Mouse (Mus musculus): ENCODE data around the gene Dpp9. TPM values are rescaled to one million over a fixed set of nuclear protein-coding genes. Genes with fewer than 3 reads are reported as not detected.

The Dpp9 gene
- polyA plus RNA-seq, 1 experiment from 2014 or later: 12.0 TPM

GRCm38 (mm10) chr17:56207963-56208530 lies 10.7 kb downstream of the Dpp9 start:
- peaks cover 85% of the 10 kb centered on the region for H3K36me3 ChIP-seq (ENCODE audit: control insufficient read depth, insufficient read depth)

GRCm38 (mm10) chr17:56206986-56207674 lies 11.6 kb downstream of the Dpp9 start:
- peak overlapping the region; percentile 41; the same call in 1 of the 2 replicates for H3K27ac ChIP-seq (ENCODE audit: low read depth, low read length)
- no peaks in the 10 kb centered on the region for H3K9me3 ChIP-seq (ENCODE audit: control insufficient read depth)
- no peak overlapping the region for H3K4me3 ChIP-seq (ENCODE audit: low read depth, low read length)
- 67% methylated on average over 6 of the region's 6 CpGs for whole genome bisulfite sequencing
- no peaks in the 10 kb centered on the region for H3K4me1 ChIP-seq (replicated peaks; ENCODE audit: control insufficient read depth, insufficient read depth, low read length)
- no peak for ATAC-seq
- H3K9ac ChIP-seq (ENCODE audit: low read depth, low read length): no peak overlapping the region
- H3K27me3 ChIP-seq (replicated peaks; ENCODE audit: control insufficient read depth, insufficient read depth, low read length): no peaks in the 10 kb centered on the region
- TF ChIP-seq CTCF (IDR thresholded peaks at IDR 0.05; ENCODE audit: low read depth): no peak
- H3K4me2 ChIP-seq (replicated peaks; ENCODE audit: low read depth): no peak overlapping the region
- peaks cover 88% of the 10 kb centered on the region for H3K36me3 ChIP-seq (ENCODE audit: control insufficient read depth, insufficient read depth)

More at GRCm38 (mm10) chr17:56207963-56208530, 10.7 kb downstream of the Dpp9 start:
- H3K9ac ChIP-seq (ENCODE audit: low read depth, low read length): no peak overlapping the region
- no peak for TF ChIP-seq CTCF (IDR thresholded peaks at IDR 0.05; ENCODE audit: low read depth)
- H3K4me1 ChIP-seq (replicated peaks; ENCODE audit: control insufficient read depth, insufficient read depth, low read length): no peaks in the 10 kb centered on the region
- no peak overlapping the region for H3K27ac ChIP-seq (ENCODE audit: low read depth, low read length)
- 91% methylated on average over 9 of the region's 9 CpGs for WGBS
- H3K9me3 ChIP-seq (ENCODE audit: control insufficient read depth): no peaks in the 10 kb centered on the region
- no peak for ATAC-seq
- no peaks in the 10 kb centered on the region for H3K27me3 ChIP-seq (replicated peaks; ENCODE audit: control insufficient read depth, insufficient read depth, low read length)
- H3K4me2 ChIP-seq (replicated peaks; ENCODE audit: low read depth): no peak overlapping the region
- H3K4me3 ChIP-seq (ENCODE audit: low read depth, low read length): no peak overlapping the region

GRCm38 (mm10) chr17:56206276-56206884 lies 12.3 kb downstream of the Dpp9 start:
- no peak overlapping the region for H3K4me2 ChIP-seq (replicated peaks; ENCODE audit: low read depth)
- H3K27me3 ChIP-seq (replicated peaks; ENCODE audit: control insufficient read depth, insufficient read depth, low read length): no peaks in the 10 kb centered on the region
- H3K9me3 ChIP-seq (ENCODE audit: control insufficient read depth): no peaks in the 10 kb centered on the region
- H3K36me3 ChIP-seq (ENCODE audit: control insufficient read depth, insufficient read depth): peaks cover 85% of the 10 kb centered on the region
- H3K27ac ChIP-seq (ENCODE audit: low read depth, low read length): no peak overlapping the region
- peak; percentile 92 for ATAC-seq
- H3K4me1 ChIP-seq (replicated peaks; ENCODE audit: control insufficient read depth, insufficient read depth, low read length): no peaks in the 10 kb centered on the region
- H3K4me3 ChIP-seq (ENCODE audit: low read depth, low read length): no peak overlapping the region
- TF ChIP-seq CTCF (IDR thresholded peaks at IDR 0.05; ENCODE audit: low read depth): no peak
- WGBS: 49% methylated on average over 10 of the region's 10 CpGs
- H3K9ac ChIP-seq (ENCODE audit: low read depth, low read length): no peak overlapping the region

GRCm38 (mm10) chr17:56203729-56204128 lies 15.0 kb downstream of the Dpp9 start:
- Histone ChIP-seq H3K27me3 (replicated peaks; ENCODE audit: control insufficient read depth, insufficient read depth, low read length) (no peaks in the 10 kb centered on the region), H3K9me3 (ENCODE audit: control insufficient read depth) (no peaks in the 10 kb centered on the region), H3K36me3 (ENCODE audit: control insufficient read depth, insufficient read depth) (peaks cover 76% of the 10 kb centered on the region), H3K4me2 (replicated peaks; ENCODE audit: low read depth) (no peak overlapping the region), H3K27ac (ENCODE audit: low read depth, low read length) (no peak overlapping the region), H3K9ac (ENCODE audit: low read depth, low read length) (no peak overlapping the region), H3K4me3 (ENCODE audit: low read depth, low read length) (no peak overlapping the region), H3K4me1 (replicated peaks; ENCODE audit: control insufficient read depth, insufficient read depth, low read length) (no peaks in the 10 kb centered on the region)
- WGBS: 72% methylated on average over 3 of the region's 3 CpGs
- ATAC-seq: no peak
- peak; percentile 54 for TF ChIP-seq CTCF (IDR thresholded peaks at IDR 0.05; ENCODE audit: low read depth)

- no peaks in the 10 kb centered on the region for H3K27me3 ChIP-seq (replicated peaks; ENCODE audit: control insufficient read depth, insufficient read depth, low read length)
- 92% methylated on average over 8 of the region's 8 CpGs for WGBS
- H3K36me3 ChIP-seq (ENCODE audit: control insufficient read depth, insufficient read depth): peaks cover 80% of the 10 kb centered on the region
- no peak for TF ChIP-seq CTCF (IDR thresholded peaks at IDR 0.05; ENCODE audit: low read depth)
- ATAC-seq: no peak
- no peak overlapping the region for H3K9ac ChIP-seq (ENCODE audit: low read depth, low read length)
- H3K27ac ChIP-seq (ENCODE audit: low read depth, low read length): no peak overlapping the region
- H3K4me1 ChIP-seq (replicated peaks; ENCODE audit: control insufficient read depth, insufficient read depth, low read length): no peaks in the 10 kb centered on the region
- H3K4me3 ChIP-seq (ENCODE audit: low read depth, low read length): no peak overlapping the region
- H3K9me3 ChIP-seq (ENCODE audit: control insufficient read depth): no peaks in the 10 kb centered on the region
- H3K4me2 ChIP-seq (replicated peaks; ENCODE audit: low read depth): no peak overlapping the region
These were observed 16.2 kb downstream of the Dpp9 start for GRCm38 (mm10) chr17:56202476-56202875.

- no peak for ATAC-seq
- H3K9ac ChIP-seq (ENCODE audit: low read depth, low read length): no peak overlapping the region
- H3K4me3 ChIP-seq (ENCODE audit: low read depth, low read length): no peak overlapping the region
- TF ChIP-seq CTCF (IDR thresholded peaks at IDR 0.05; ENCODE audit: low read depth): peak; percentile 28
- H3K27me3 ChIP-seq (replicated peaks; ENCODE audit: control insufficient read depth, insufficient read depth, low read length): no peaks in the 10 kb centered on the region
- H3K27ac ChIP-seq (ENCODE audit: low read depth, low read length): no peak overlapping the region
- H3K4me2 ChIP-seq (replicated peaks; ENCODE audit: low read depth): no peak overlapping the region
- 69% methylated on average over 3 of the region's 3 CpGs for WGBS
- H3K4me1 ChIP-seq (replicated peaks; ENCODE audit: control insufficient read depth, insufficient read depth, low read length): no peaks in the 10 kb centered on the region
- peaks cover 83% of the 10 kb centered on the region for H3K36me3 ChIP-seq (ENCODE audit: control insufficient read depth, insufficient read depth)
- H3K9me3 ChIP-seq (ENCODE audit: control insufficient read depth): no peaks in the 10 kb centered on the region
These were observed 17.1 kb downstream of the Dpp9 start for GRCm38 (mm10) chr17:56201642-56202041.

Measured in intestine, postnatal 0 days (tissue).